Mouse (Mus musculus) layer of hippocampus, adult 9-10 months (tissue): ENCODE data around the gene Ctsm.
"Not testable (repeated sequence)": the region's sequence is repeated elsewhere in the genome, so short reads cannot be mapped to it uniquely, and the experiment has no call there.

Source experiments
- DNase-seq: peaks from one replicate; pipeline ENCODE4 v3.0.0; 2022; ENCODE audit warnings: low spot score

Ctsm gene

DNA sequence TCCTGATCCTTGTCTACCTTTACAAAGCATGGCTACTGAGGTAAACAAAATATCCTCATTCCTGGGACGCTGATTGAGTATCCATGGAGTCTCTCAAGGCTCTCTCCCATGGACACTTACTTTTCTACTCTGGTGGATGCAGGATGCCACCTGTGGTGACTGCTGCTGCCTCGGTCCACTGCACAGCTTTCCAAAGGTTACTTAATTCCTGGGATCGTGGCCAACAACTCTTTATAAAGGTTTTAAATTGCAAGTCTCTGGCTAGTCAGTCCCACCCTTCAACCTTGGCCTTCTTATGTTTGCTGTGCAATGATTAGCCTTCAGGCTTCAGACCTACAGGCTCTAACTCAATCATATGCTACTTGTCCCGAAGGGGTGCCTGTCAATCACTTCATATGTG, at the start of gene Ctsm:
Gene Ctsm (minus strand): TSS at position 209 of the 400 bp plus-strand sequence.
- no peak for DNase-seq

DNA sequence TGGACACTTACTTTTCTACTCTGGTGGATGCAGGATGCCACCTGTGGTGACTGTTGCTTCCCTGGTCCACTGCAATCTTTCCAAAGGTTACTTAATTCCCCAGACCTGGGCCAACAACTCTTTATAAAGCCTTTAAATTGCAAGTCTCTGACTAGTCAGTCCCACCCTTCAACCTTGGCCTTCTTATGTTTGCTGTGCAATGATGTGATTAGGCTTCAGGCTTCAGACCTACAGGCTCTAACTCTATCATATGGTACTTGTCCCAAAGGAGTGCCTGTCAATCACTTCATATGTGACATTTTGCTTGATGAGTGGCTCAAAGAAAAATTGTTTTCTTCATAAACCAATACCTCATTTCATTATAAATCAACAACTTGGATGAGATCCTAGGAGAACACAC, 28.4 kb upstream of the Ctsm start, which contains the start of gene Cts3:
Gene Cts3 (minus strand): TSS at position 101 of the 400 bp plus-strand sequence.
- DNase-seq, result no peak

DNA sequence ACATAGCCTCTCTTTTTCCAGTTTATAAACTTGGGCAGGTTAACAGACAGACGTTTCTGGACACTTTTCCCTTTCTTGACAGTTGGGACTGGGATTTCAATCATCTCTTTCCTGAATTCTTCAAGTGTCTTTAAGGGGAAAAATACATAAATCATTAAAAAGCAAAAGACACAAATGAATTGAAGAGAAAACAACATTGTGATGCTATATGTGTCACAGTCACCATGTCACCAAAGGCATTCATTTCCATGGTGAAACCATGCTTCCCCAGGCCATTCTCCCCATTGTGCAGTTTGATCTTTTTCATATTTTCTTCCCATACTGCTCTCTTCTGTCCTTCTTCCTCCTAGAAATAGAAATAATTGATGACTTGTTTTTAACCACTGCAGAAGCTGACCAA, 26.4 kb upstream of the Ctsm start, which contains the start of gene Gm49352:
Gene Gm49352 (minus strand): TSS at position 101 of the 400 bp plus-strand sequence.
- not testable (repeated sequence) for DNase-seq
